Mouse (Mus musculus) heart, embryonic 10.5 days (tissue): ENCODE measurements around the gene Pitpnm1. TPM values are rescaled to one million over a fixed set of nuclear protein-coding genes. Genes with fewer than 3 reads are reported as not detected.
"Not testable (repeated sequence)": the region's sequence is repeated elsewhere in the genome, so short reads cannot be mapped to it uniquely, and the experiment has no call there.

Experiments used
- DNase-seq: peaks from one replicate; pipeline ENCODE4 v3.0.0-alpha.2; 2017; ENCODE audit warnings: low spot score
- H3K27ac ChIP-seq: fragments of 300-500 bp; sonication (generic); 2 replicates; pipeline ENCODE4 v1.5.1; 2016; ENCODE audit warnings: mild to moderate bottlenecking
- H3K27me3 ChIP-seq: fragments of 300-500 bp; sonication (generic); 2 replicates; pipeline ENCODE4 v1.6.1; 2016; ENCODE audit warnings: mild to moderate bottlenecking; ENCODE audit not compliant: poor library complexity, insufficient read depth, severe bottlenecking
- H3K36me3 ChIP-seq: fragments of 300-500 bp; sonication (generic); 2 replicates; pipeline ENCODE4 v1.6.1; 2016; ENCODE audit warnings: mild to moderate bottlenecking, moderate library complexity
- H3K4me1 ChIP-seq: fragments of 300-500 bp; sonication (generic); 2 replicates; pipeline ENCODE4 v1.6.1; 2016; ENCODE audit warnings: mild to moderate bottlenecking
- H3K4me3 ChIP-seq: fragments of 300-500 bp; sonication (generic); 2 replicates; pipeline ENCODE4 v1.5.1; 2016; ENCODE audit warnings: mild to moderate bottlenecking, moderate library complexity
- H3K9me3 ChIP-seq: fragments of 300-500 bp; sonication (generic); 2 replicates; pipeline ENCODE4 v1.6.1; 2016; ENCODE audit warnings: mild to moderate bottlenecking, moderate library complexity
- WGBS: fragments of 180-500 bp; shearing (Covaris S2); methylation state at CpG from one replicate; pipeline ENCODE4 v1.1.7; 2016; 5-methylcytosine and 5-hydroxymethylcytosine counted together
- polyA plus RNA-seq: library from polyadenylated mRNA; unstranded; fragments of >200 nt; fragmentation: Nextera tagmentation; extraction: Ambion mirVana; gene quantifications from 2 replicates; pipeline ENCODE4 v1.2.1, GENCODE M21; 2016

The Pitpnm1 gene
- polyA plus RNA-seq, 1 experiment from 2014 or later = 14.3 TPM

- WGBS = 69% methylated on average over 15 of the region's 15 CpGs
- Histone ChIP-seq H3K36me3 (no peaks in the 10 kb centered on the region), H3K9me3 (no peaks in the 10 kb centered on the region), H3K27me3 (0 out of 2 replicates have a peak, but pooled peaks cover 5% of the 10 kb centered on the region), H3K4me3 (no peak within 1 kb of the TSS), H3K27ac (peak within 1 kb of the TSS; percentile 16; the same call in 1 of the 2 replicates), H3K4me1 (peaks cover 30% of the 10 kb centered on the region)
- peak; percentile 73 for DNase-seq
Observed at GRCm38 (mm10) chr19:4059069-4059740, 40.6 kb upstream of the Pitpnm1 start, which contains the start of gene Gstp3. TSS of gene Gstp3 (minus strand) at chr19:4059569.

GRCm38 (mm10) chr19:4060044-4060898 is 39.5 kb upstream of the Pitpnm1 start:
- WGBS = 88% methylated on average over 8 of the region's 8 CpGs
- H3K9me3 ChIP-seq, H3K4me3 ChIP-seq, H3K36me3 ChIP-seq, H3K27me3 ChIP-seq, H3K27ac ChIP-seq: not testable (repeated sequence)
- peaks cover 30% of the 10 kb centered on the region for H3K4me1 ChIP-seq
- DNase-seq = peak; percentile 43

- WGBS = 84% methylated on average over 6 of the region's 6 CpGs
- H3K27me3 ChIP-seq = no peaks in the 10 kb centered on the region
- no peaks in the 10 kb centered on the region for H3K36me3 ChIP-seq
- peaks cover 24% of the 10 kb centered on the region for H3K4me1 ChIP-seq
- H3K4me3 ChIP-seq = no peak overlapping the region
- no peak for DNase-seq
- no peaks in the 10 kb centered on the region for H3K9me3 ChIP-seq
- no peak overlapping the region for H3K27ac ChIP-seq
Observed at GRCm38 (mm10) chr19:4060899-4061465, 38.8 kb upstream of the Pitpnm1 start.

- not testable (repeated sequence) for H3K27me3 ChIP-seq, H3K4me3 ChIP-seq, DNase-seq, H3K9me3 ChIP-seq, H3K27ac ChIP-seq, H3K36me3 ChIP-seq
- peaks cover 13% of the 10 kb centered on the region for H3K4me1 ChIP-seq
- 55% methylated on average over 4 of the region's 4 CpGs for WGBS
Observed at GRCm38 (mm10) chr19:4063357-4063756, 36.4 kb upstream of the Pitpnm1 start.

- H3K4me1 ChIP-seq, DNase-seq, H3K4me3 ChIP-seq, H3K36me3 ChIP-seq, H3K27me3 ChIP-seq, H3K9me3 ChIP-seq, H3K27ac ChIP-seq: not testable (repeated sequence)
- 26% methylated on average over 7 of the region's 11 CpGs for WGBS
Observed at GRCm38 (mm10) chr19:4064501-4064900, 35.3 kb upstream of the Pitpnm1 start.

- Histone ChIP-seq H3K36me3 (no peaks in the 10 kb centered on the region), H3K4me1 (no peaks in the 10 kb centered on the region), H3K4me3 (no peak overlapping the region), H3K27me3 (no peaks in the 10 kb centered on the region), H3K9me3 (no peaks in the 10 kb centered on the region), H3K27ac (no peak overlapping the region)
- 86% methylated on average over 6 of the region's 6 CpGs for WGBS
- no peak for DNase-seq
Observed at GRCm38 (mm10) chr19:4066280-4066679, 33.5 kb upstream of the Pitpnm1 start.

- no peak for DNase-seq
- H3K9me3 ChIP-seq = no peaks in the 10 kb centered on the region
- H3K36me3 ChIP-seq = no peaks in the 10 kb centered on the region
- H3K4me1 ChIP-seq = no peaks in the 10 kb centered on the region
- no peak overlapping the region for H3K4me3 ChIP-seq
- no peak overlapping the region for H3K27ac ChIP-seq
- no peaks in the 10 kb centered on the region for H3K27me3 ChIP-seq
Observed at GRCm38 (mm10) chr19:4066877-4067276, 32.9 kb upstream of the Pitpnm1 start.

GRCm38 (mm10) chr19:4068242-4068641 is 31.6 kb upstream of the Pitpnm1 start:
- not testable (repeated sequence) for H3K9me3 ChIP-seq, H3K4me3 ChIP-seq, H3K27ac ChIP-seq, H3K27me3 ChIP-seq, H3K36me3 ChIP-seq, H3K4me1 ChIP-seq, DNase-seq
- WGBS = 87% methylated on average over 2 of the region's 2 CpGs

- Histone ChIP-seq H3K27ac (no peak overlapping the region), H3K27me3 (no peaks in the 10 kb centered on the region), H3K9me3 (no peaks in the 10 kb centered on the region), H3K4me3 (no peak overlapping the region), H3K36me3 (no peaks in the 10 kb centered on the region), H3K4me1 (no peaks in the 10 kb centered on the region)
- no peak for DNase-seq
- 73% methylated on average over 15 of the region's 15 CpGs for WGBS
Observed at GRCm38 (mm10) chr19:4068717-4069410, 30.9 kb upstream of the Pitpnm1 start.

- Histone ChIP-seq H3K4me3 (no peak overlapping the region), H3K36me3 (no peaks in the 10 kb centered on the region), H3K9me3 (no peaks in the 10 kb centered on the region), H3K4me1 (no peaks in the 10 kb centered on the region), H3K27ac (no peak overlapping the region), H3K27me3 (no peaks in the 10 kb centered on the region)
- 78% methylated on average over 15 of the region's 15 CpGs for WGBS
- DNase-seq = peak; percentile 39
Observed at GRCm38 (mm10) chr19:4070311-4070710, 29.5 kb upstream of the Pitpnm1 start.

- Histone ChIP-seq H3K27ac (no peak overlapping the region), H3K27me3 (no peaks in the 10 kb centered on the region), H3K36me3 (no peaks in the 10 kb centered on the region), H3K4me3 (no peak overlapping the region), H3K4me1 (no peaks in the 10 kb centered on the region), H3K9me3 (no peaks in the 10 kb centered on the region)
- WGBS = 76% methylated on average over 8 of the region's 8 CpGs
- DNase-seq = peak; percentile 64
Observed at GRCm38 (mm10) chr19:4070756-4071155, 29.0 kb upstream of the Pitpnm1 start.

GRCm38 (mm10) chr19:4071406-4071805 is 28.4 kb upstream of the Pitpnm1 start:
- no peak overlapping the region for H3K27ac ChIP-seq
- H3K27me3 ChIP-seq = no peaks in the 10 kb centered on the region
- no peaks in the 10 kb centered on the region for H3K36me3 ChIP-seq
- DNase-seq = peak; percentile 58
- H3K9me3 ChIP-seq = no peaks in the 10 kb centered on the region
- no peak overlapping the region for H3K4me3 ChIP-seq
- no peaks in the 10 kb centered on the region for H3K4me1 ChIP-seq
- WGBS = 89% methylated on average over 6 of the region's 6 CpGs
